Mouse (Mus musculus) hindbrain, postnatal 0 days (tissue): ENCODE data around the gene Sypl. TPM values are rescaled to one million over a fixed set of nuclear protein-coding genes. Genes with fewer than 3 reads are reported as not detected.

Experiments used
- ATAC-seq: fragments of 200-750 bp; cut with Nextera tagmentation; 2 replicates; pipeline ENCODE4 v1.8.0; 2017; ENCODE audit warnings: mild to moderate bottlenecking, moderate TSS enrichment, moderate library complexity
- DNase-seq: peaks from one replicate; pipeline ENCODE4 v3.0.0-alpha.2; 2015; ENCODE audit warnings: low spot score
- H3K27ac ChIP-seq: fragments of 300-500 bp; sonication (generic); 2 replicates; pipeline ENCODE4 v1.5.1; 2014; ENCODE audit warnings: mild to moderate bottlenecking
- H3K27me3 ChIP-seq: fragments of 300-500 bp; sonication (generic); 2 replicates; pipeline ENCODE4 v1.6.1; 2014; ENCODE audit warnings: low read length, mixed read lengths; ENCODE audit not compliant: insufficient read depth
- H3K36me3 ChIP-seq: fragments of 300-500 bp; sonication (generic); 2 replicates; pipeline ENCODE4 v1.6.1; 2014; ENCODE audit warnings: low read length, mixed read lengths; ENCODE audit not compliant: insufficient read depth
- H3K4me1 ChIP-seq: fragments of 300-500 bp; sonication (generic); 2 replicates; pipeline ENCODE4 v1.6.1; 2014; ENCODE audit warnings: antibody characterized with exemption, low read length, mixed read lengths; ENCODE audit not compliant: insufficient read depth
- H3K4me2 ChIP-seq: fragments of 300-500 bp; sonication (generic); 2 replicates; pipeline ENCODE4 v1.6.1; 2014; ENCODE audit warnings: low read depth, mild to moderate bottlenecking, low read length, moderate library complexity, mixed read lengths
- H3K4me3 ChIP-seq: fragments of 300-500 bp; sonication (generic); 2 replicates; pipeline ENCODE4 v1.5.1; 2014; ENCODE audit warnings: low read length
- H3K9ac ChIP-seq: fragments of 300-500 bp; sonication (generic); replicated peaks from 2 replicates; pipeline ENCODE4 v1.6.1; 2014; ENCODE audit warnings: mild to moderate bottlenecking, low read length, moderate library complexity, mixed read lengths
- H3K9me3 ChIP-seq: fragments of 300-500 bp; sonication (generic); 2 replicates; pipeline ENCODE4 v1.6.1; 2016; ENCODE audit warnings: low read length, mixed read lengths
- CTCF ChIP-seq: IDR thresholded peaks from 2 replicates; pipeline ENCODE4 v1.5.1; 2016; ENCODE audit warnings: antibody characterized with exemption, control low read depth, low read depth
- WGBS: fragments of 180-500 bp; shearing (Covaris S2); extraction: QIAGEN DNeasy Blood & Tissue Kit; methylation state at CpG from one replicate; pipeline ENCODE4 v1.1.7; 2014; 5-methylcytosine and 5-hydroxymethylcytosine counted together
- polyA plus RNA-seq: library from polyadenylated mRNA; unstranded; fragments of >200 nt; fragmentation: Nextera tagmentation; extraction: Ambion mirVana; gene quantifications from 2 replicates; pipeline ENCODE4 v1.2.1, GENCODE M21; 2015
- total RNA-seq: library from RNA; depleted of rRNA; stranded (reverse); fragments of >200 nt; gene quantifications from 2 replicates; pipeline ENCODE4 v1.2.3, GENCODE M21; 2014; rRNA removed

Sypl gene
- total and polyA plus RNA-seq, 2 experiments from 2014 or later = 22.6 to 46.8 TPM

GRCm38 (mm10) chr12:33020011-33020410, 66.3 kb downstream of the Sypl start:
- no peaks in the 10 kb centered on the region for H3K4me1 ChIP-seq
- DNase-seq (no peak), ATAC-seq (peak; percentile 70)
- H3K4me2 ChIP-seq = no peak overlapping the region
- no peak for TF ChIP-seq CTCF
- no peaks in the 10 kb centered on the region for H3K36me3 ChIP-seq
- 71% methylated on average over 6 of the region's 6 CpGs for WGBS
- H3K27me3 ChIP-seq = no peaks in the 10 kb centered on the region
- no peak overlapping the region for H3K4me3 ChIP-seq
- no peak overlapping the region for H3K9ac ChIP-seq
- no peak overlapping the region for H3K27ac ChIP-seq
- H3K9me3 ChIP-seq = no peaks in the 10 kb centered on the region

GRCm38 (mm10) chr12:33021140-33021539, 67.4 kb downstream of the Sypl start:
- Histone ChIP-seq H3K27ac (no peak overlapping the region), H3K36me3 (no peaks in the 10 kb centered on the region), H3K9me3 (no peaks in the 10 kb centered on the region), H3K4me3 (no peak overlapping the region), H3K4me1 (no peaks in the 10 kb centered on the region), H3K9ac (no peak overlapping the region), H3K27me3 (no peaks in the 10 kb centered on the region), H3K4me2 (no peak overlapping the region)
- ATAC-seq (no peak), DNase-seq (no peak)
- WGBS = 86% methylated on average over 9 of the region's 9 CpGs
- TF ChIP-seq CTCF = no peak

- H3K4me2 ChIP-seq = no peak overlapping the region
- H3K36me3 ChIP-seq = no peaks in the 10 kb centered on the region
- no peak overlapping the region for H3K4me3 ChIP-seq
- no peaks in the 10 kb centered on the region for H3K27me3 ChIP-seq
- 90% methylated on average over 4 of the region's 4 CpGs for WGBS
- H3K9ac ChIP-seq = no peak overlapping the region
- DNase-seq (no peak), ATAC-seq (no peak)
- H3K4me1 ChIP-seq = no peaks in the 10 kb centered on the region
- no peak for TF ChIP-seq CTCF
- no peaks in the 10 kb centered on the region for H3K9me3 ChIP-seq
- H3K27ac ChIP-seq = no peak overlapping the region
These were observed 68.1 kb downstream of the Sypl start for GRCm38 (mm10) chr12:33021751-33022150.

- H3K4me2 ChIP-seq = no peak overlapping the region
- no peak overlapping the region for H3K4me3 ChIP-seq
- no peaks in the 10 kb centered on the region for H3K27me3 ChIP-seq
- H3K27ac ChIP-seq = no peak overlapping the region
- no peaks in the 10 kb centered on the region for H3K36me3 ChIP-seq
- ATAC-seq (no peak), DNase-seq (no peak)
- TF ChIP-seq CTCF = no peak
- 75% methylated on average over 6 of the region's 6 CpGs for WGBS
- H3K9me3 ChIP-seq = no peaks in the 10 kb centered on the region
- H3K9ac ChIP-seq = no peak overlapping the region
- no peaks in the 10 kb centered on the region; the same call in 1 of the 2 replicates for H3K4me1 ChIP-seq
These were observed 70.8 kb downstream of the Sypl start for GRCm38 (mm10) chr12:33024524-33024923.

- Histone ChIP-seq H3K27me3 (no peaks in the 10 kb centered on the region), H3K4me2 (no peak overlapping the region), H3K9ac (no peak overlapping the region), H3K36me3 (no peaks in the 10 kb centered on the region), H3K4me1 (no peaks in the 10 kb centered on the region; the same call in 1 of the 2 replicates), H3K9me3 (no peaks in the 10 kb centered on the region), H3K4me3 (no peak overlapping the region), H3K27ac (no peak overlapping the region)
- peak; percentile 98 for TF ChIP-seq CTCF
- ATAC-seq (peak; percentile 83), DNase-seq (peak; percentile 94)
- under 1% methylated on average over 10 of the region's 10 CpGs for WGBS
These were observed 73.4 kb downstream of the Sypl start for GRCm38 (mm10) chr12:33027093-33027492.

GRCm38 (mm10) chr12:33028109-33028691, 74.5 kb downstream of the Sypl start:
- no peak overlapping the region for H3K4me3 ChIP-seq
- no peaks in the 10 kb centered on the region for H3K27me3 ChIP-seq
- H3K27ac ChIP-seq = no peak overlapping the region
- TF ChIP-seq CTCF = peak; percentile 60
- 57% methylated on average over 10 of the region's 10 CpGs for WGBS
- ATAC-seq (no peak), DNase-seq (no peak)
- H3K9ac ChIP-seq = no peak overlapping the region
- no peaks in the 10 kb centered on the region for H3K9me3 ChIP-seq
- H3K4me2 ChIP-seq = no peak overlapping the region
- H3K4me1 ChIP-seq = no peaks in the 10 kb centered on the region; the same call in 1 of the 2 replicates
- H3K36me3 ChIP-seq = no peaks in the 10 kb centered on the region

- Histone ChIP-seq H3K4me2 (no peak overlapping the region), H3K27ac (no peak overlapping the region), H3K4me1 (no peaks in the 10 kb centered on the region; the same call in 1 of the 2 replicates), H3K9ac (no peak overlapping the region), H3K4me3 (no peak overlapping the region), H3K9me3 (no peaks in the 10 kb centered on the region), H3K36me3 (no peaks in the 10 kb centered on the region), H3K27me3 (no peaks in the 10 kb centered on the region)
- DNase-seq (no peak), ATAC-seq (peak; percentile 36; the same call in 1 of the 2 replicates)
- TF ChIP-seq CTCF = no peak
- 58% methylated on average over 13 of the region's 13 CpGs for WGBS
These were observed 75.0 kb downstream of the Sypl start for GRCm38 (mm10) chr12:33028708-33029107.

Other genes starting within 250 kb of the Sypl start
- 22.9 and 28.3 TPM in 2 replicates for gene Nampt, start 134.3 kb upstream of the Sypl start, total RNA-seq
- 27.0 and 27.5 TPM in 2 replicates for gene Nampt, start 134.3 kb upstream of the Sypl start, polyA plus RNA-seq
- 0.04 and 0.89 TPM in 2 replicates for gene Cdhr3, start 139.0 kb downstream of the Sypl start, total RNA-seq
- 0.53 and 0.81 TPM in 2 replicates for gene Cdhr3, start 139.0 kb downstream of the Sypl start, polyA plus RNA-seq
- gene Atxn7l1, start 193.8 kb downstream of the Sypl start, total RNA-seq = 19.2 and 24.9 TPM in 2 replicates
- gene Atxn7l1, start 193.8 kb downstream of the Sypl start, polyA plus RNA-seq = 15.8 TPM in 2 replicates